7 mouse cellular contexts compared by ENCODE assay signal in the genomic region with DNA sequence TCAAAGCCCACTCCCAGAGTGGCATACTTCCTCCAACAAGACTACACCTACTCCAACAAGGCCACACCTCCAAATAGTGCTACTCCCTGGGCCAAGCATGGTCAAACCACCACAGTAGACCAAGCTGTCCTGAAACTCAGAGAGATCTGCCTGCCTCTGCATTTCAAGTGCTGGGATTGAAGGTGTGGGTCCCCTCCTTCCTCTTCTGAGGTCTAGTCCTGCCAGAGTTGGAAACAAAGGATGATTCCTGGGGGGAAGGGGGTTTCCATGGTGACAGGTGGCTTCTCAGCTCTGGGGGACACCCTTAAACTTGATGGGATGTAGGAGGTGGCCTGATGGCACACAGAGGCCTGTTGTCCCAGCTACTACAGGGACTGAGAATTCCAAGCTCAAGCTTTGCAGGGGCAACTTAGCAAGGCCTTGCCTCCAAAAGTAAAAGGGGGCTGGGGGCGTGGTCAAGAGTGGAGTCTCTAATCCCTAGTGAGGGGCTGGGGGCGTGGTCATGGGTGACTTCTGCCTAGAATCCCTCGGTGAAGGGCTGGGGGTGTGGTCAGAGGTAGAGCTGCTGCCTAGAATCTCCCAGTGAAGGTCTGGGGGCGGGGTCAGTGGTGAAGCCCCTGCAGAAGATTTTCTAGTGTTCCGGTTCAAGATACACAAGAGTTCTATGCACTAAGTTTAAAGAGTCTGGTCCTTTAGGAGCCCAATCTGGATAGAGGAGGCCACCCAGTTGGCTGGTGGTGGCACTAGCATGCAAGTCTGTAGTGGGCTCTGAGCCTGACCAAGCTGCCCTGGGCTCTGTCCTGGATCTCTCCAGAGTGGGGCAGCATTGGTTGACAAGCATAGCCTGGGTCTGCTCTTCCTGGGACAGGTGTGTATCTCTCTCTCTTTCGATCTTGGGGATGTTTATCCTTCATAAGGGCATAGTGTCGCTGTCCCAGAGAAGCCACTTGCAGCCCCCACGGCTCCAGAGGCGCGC. TPM values are rescaled to one million over a fixed set of nuclear protein-coding genes. Genes with fewer than 3 reads are reported as not detected.
A peak's percentile ranks its signal among the peaks of the same experiment; 100 is the strongest.
DNase-seq lines count a peak whose midpoint lies in the region; ATAC-seq and TF ChIP-seq lines count a peak whose summit lies in the region.

A gene (plus strand): TSS at position 481 of the 976 bp plus-strand sequence.

- 21% methylated on average over 10 of the region's 10 CpGs for WGBS in lung, embryonic 16.5 days
- 35% methylated on average over 10 of the region's 10 CpGs for WGBS in bone marrow, adult 2 months
- WGBS in forebrain, embryonic 12.5 days = 17% methylated on average over 10 of the region's 10 CpGs

- no peak for TF ChIP-seq POLR2A in bone marrow, adult 2 months (IDR thresholded peaks at IDR 0.05; ENCODE audit: borderline replicate concordance, control insufficient read depth, low read depth, low read length)

- H3K4me3 ChIP-seq in lung, embryonic 16.5 days (ENCODE audit: low read length) = peak within 1 kb of the TSS; percentile 70
- H3K4me3 ChIP-seq in bone marrow, adult 2 months (replicated peaks; ENCODE audit: control insufficient read depth, low read depth, low read length) = peak within 1 kb of the TSS; percentile 17
- H3K4me3 ChIP-seq in forebrain, embryonic 12.5 days (replicated peaks) = peak within 1 kb of the TSS; percentile 52

- no peaks in the 10 kb centered on the region for H3K36me3 ChIP-seq in lung, embryonic 16.5 days (ENCODE audit: control insufficient read depth, insufficient read depth, low read length)
- no peaks in the 10 kb centered on the region for H3K36me3 ChIP-seq in forebrain, embryonic 12.5 days (replicated peaks)

- H3K9me3 ChIP-seq in lung, embryonic 16.5 days (ENCODE audit: control insufficient read depth, low read length) = no peaks in the 10 kb centered on the region
- H3K9me3 ChIP-seq in forebrain, embryonic 12.5 days = no peaks in the 10 kb centered on the region

- peak within 1 kb of the TSS; percentile 66 for H3K27ac ChIP-seq in lung, embryonic 16.5 days (ENCODE audit: low read length)
- no peak within 1 kb of the TSS for H3K27ac ChIP-seq in bone marrow, adult 2 months (ENCODE audit: control insufficient read depth, insufficient read depth, low read depth, low read length, poor library complexity)
- peak within 1 kb of the TSS; percentile 19; the same call in 1 of the 2 replicates for H3K27ac ChIP-seq in forebrain, embryonic 12.5 days

- H3K4me2 ChIP-seq in lung, embryonic 16.5 days (ENCODE audit: low read depth, low read length) = peak within 1 kb of the TSS; percentile 79
- H3K4me2 ChIP-seq in forebrain, embryonic 12.5 days = peak within 1 kb of the TSS; percentile 74

- ATAC-seq in lung, embryonic 16.5 days (ENCODE audit: low read depth) = no peak
- ATAC-seq in forebrain, embryonic 12.5 days (ENCODE audit: low FRiP score) = no peak
- ATAC-seq in activated CD4-positive, CD25-positive, alpha-beta regulatory T cell, adult 4 months = no peak

- H3K9ac ChIP-seq in lung, embryonic 16.5 days (ENCODE audit: low read length) = peak within 1 kb of the TSS; percentile 81
- peak within 1 kb of the TSS; percentile 63 for H3K9ac ChIP-seq in forebrain, embryonic 12.5 days

- no peaks in the 10 kb centered on the region for H3K27me3 ChIP-seq in lung, embryonic 16.5 days (ENCODE audit: control insufficient read depth, insufficient read depth, low read depth, low read length)
- peaks cover 80% of the 10 kb centered on the region for H3K27me3 ChIP-seq in forebrain, embryonic 12.5 days

- no peak for DNase-seq in lung, postnatal 36 days
- DNase-seq in layer of hippocampus, postnatal 36 days = peak in 1 of 2 experiments; percentile 3
- DNase-seq in naive thymus-derived CD4-positive, alpha-beta T cell, adult 2 months (ENCODE audit: low read depth) = peak; percentile 17

- no peak for TF ChIP-seq CTCF in bone marrow, adult 2 months (IDR thresholded peaks at IDR 0.05; ENCODE audit: control insufficient read depth, insufficient read depth, low read length)

- H3K4me1 ChIP-seq in lung, embryonic 16.5 days (replicated peaks; ENCODE audit: control insufficient read depth, insufficient read depth, low read length) = peaks cover 51% of the 10 kb centered on the region
- no peaks in the 10 kb centered on the region for H3K4me1 ChIP-seq in bone marrow, adult 2 months (ENCODE audit: control insufficient read depth, insufficient read depth, low read length)
- H3K4me1 ChIP-seq in forebrain, embryonic 12.5 days = peaks cover 57% of the 10 kb centered on the region

RNA-seq across cellular contexts. Expression of the gene that starts here (rescaled TPM):
- 51.2 and 53.3 TPM in 2 replicates for polyA plus RNA-seq in lung, embryonic 16.5 days (2015; fragmentation: Nextera tagmentation; extraction: Ambion mirVana)
- polyA plus RNA-seq in bone marrow, adult 2 months (2011; ENCODE audit: insufficient read depth, insufficient read length, low replicate concordance, missing spikeins) = 18.5 and 41.7 TPM in 2 replicates
- 14.3 and 16.5 TPM in 2 replicates for polyA plus RNA-seq in forebrain, embryonic 12.5 days (2016; fragmentation: Nextera tagmentation; extraction: Ambion mirVana)
- total RNA-seq in layer of hippocampus, postnatal 36 days (2021) = 10 to 100 TPM; 33.2 to 33.9 TPM
- 1 to 10 TPM in 1 of 2 experiments, under 1 TPM in 1; 0.78 to 1.5 TPM for polyA plus RNA-seq in activated CD4-positive, CD25-positive, alpha-beta regulatory T cell, adult 4 months (2017; shearing (Covaris generic))

Comparison
In these comparisons a context has a peak if more than half of its experiments do, and no peak if none do; other contexts are left out.
1. H3K4me3 ChIP-seq: peak in every context shown above with its lines; median percentile 70 in lung, embryonic 16.5 days; 52 in forebrain, embryonic 12.5 days; 17 in bone marrow, adult 2 months.